Mouse (Mus musculus): ENCODE measurements around the gene Mybpc2. TPM values are rescaled to one million over a fixed set of nuclear protein-coding genes. Genes with fewer than 3 reads are reported as not detected.

Gene Mybpc2
- total RNA-seq, 2 experiments from 2014 or later, result 1.3 TPM; not detected in 1

DNA sequence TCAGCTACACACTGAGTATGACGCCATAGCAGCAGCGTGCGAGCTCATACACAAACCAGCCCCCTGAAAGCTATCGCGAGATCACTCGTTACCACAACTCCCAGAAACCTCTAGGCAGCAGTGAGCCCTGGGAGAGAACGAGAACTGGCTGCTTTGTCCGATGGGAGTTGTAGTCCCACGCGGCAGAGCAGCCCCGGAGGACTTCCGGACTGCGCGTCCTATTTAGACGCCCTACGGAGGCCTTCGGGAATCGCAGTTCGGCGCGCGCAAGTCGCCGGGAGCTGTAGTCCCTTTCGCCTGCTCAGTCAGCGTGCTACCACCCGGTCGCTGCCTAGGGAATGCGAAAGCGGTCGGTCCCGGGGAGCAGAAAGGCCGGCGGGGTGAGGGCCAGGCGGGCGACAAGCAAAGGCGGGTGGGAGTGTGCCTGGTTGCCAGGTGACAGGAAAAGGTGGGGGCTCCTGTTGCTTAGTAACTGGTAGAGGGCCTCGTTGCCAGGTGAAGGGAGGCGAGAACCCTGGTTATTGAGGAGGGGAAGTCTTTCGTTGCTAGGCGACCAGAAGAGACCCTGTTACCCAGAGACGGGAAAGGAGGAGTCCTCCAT lies 56.5 kb downstream of the Mybpc2 start, which contains the start of gene Josd2:
Gene Josd2 (plus strand): TSS at position 170 of the 601 bp plus-strand sequence.
- ATAC-seq (replicated peaks; ENCODE audit: low FRiP score, poor library complexity, severe bottlenecking), result peak; percentile 75

DNA sequence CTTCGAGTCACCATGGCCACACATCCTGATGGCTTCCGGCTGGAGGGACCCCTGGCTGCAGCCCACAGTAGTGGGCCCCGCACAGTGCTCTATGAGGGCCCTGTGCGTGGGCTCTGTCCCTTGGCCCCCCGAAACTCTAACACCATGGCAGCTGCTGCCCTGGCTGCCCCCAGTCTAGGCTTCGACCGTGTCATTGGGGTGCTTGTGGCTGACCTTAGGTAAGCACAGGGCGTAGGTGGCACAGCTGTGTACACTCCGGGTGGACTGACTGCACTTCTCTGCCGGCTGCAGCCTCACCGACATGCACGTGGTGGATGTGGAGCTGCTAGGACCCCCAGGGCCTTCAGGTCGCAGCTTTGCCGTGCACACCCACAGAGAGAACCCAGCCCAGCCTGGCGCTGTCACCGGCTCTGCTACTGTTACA lies 57.6 kb downstream of the Mybpc2 start:
- ATAC-seq (replicated peaks; ENCODE audit: low FRiP score, poor library complexity, severe bottlenecking), result no peak

DNA sequence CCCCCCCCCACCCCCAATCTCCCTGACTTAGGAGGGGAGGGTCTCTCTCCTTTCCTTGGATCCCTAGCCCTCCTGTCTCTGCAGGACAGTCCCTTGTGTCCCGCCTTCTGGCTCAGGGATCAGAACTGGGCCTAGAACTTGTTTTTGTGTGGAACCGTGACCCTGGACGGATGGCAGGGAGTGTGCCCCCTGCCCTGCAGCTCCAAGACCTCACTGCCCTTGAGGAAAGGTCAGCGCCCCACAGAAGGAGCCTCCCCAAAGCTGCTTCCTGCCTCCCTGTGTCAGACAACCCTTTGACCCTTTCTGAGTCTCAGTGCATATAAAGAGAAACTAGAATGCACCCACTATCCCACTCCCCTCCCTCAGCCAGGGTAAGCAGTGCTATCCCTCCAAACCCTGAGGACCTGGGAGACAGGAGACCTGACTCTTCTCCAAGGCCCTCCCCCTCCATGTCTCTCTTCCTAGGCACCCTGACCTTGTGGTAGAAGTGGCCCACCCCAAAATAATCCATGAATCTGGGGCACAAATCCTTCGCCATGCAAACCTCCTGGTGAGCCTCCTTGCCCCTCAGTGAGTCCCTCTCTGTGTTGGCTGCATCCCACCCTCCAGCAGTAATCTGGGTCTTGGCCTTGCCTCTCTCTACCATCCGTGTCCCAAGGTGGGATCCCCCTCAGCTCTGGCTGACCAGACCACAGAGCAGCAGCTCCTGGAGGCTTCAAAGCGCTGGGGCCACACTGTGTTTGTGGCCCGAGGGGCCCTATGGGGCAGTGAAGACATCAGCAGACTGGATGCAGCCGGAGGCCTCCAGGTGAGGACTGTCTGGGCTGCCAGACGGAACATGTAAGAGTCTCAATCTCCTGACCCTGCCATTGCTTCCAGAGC lies 58.2 kb downstream of the Mybpc2 start:
- ATAC-seq (replicated peaks; ENCODE audit: low FRiP score, poor library complexity, severe bottlenecking), result no peak

DNA sequence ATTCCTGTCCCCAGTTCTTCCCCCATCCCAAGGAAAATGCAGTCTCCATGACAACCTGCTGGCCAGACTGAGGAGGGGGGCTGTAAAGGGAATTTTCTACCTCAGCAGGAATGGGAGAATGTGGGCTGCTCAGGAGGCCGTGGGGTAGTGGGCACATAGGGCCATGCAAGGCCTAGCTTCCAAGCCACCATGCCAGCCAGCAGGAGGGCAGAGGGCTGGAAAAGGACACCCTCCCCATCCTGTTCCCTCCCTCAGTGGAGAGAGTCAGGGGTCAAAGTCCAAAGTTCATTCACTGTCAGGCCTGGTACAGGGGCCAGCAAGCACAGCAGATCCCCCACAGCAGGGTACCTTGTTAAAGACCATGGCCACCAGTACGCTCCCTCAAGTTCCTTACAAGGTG lies 59.3 kb downstream of the Mybpc2 start, which contains the start of gene Aspdh:
Gene Aspdh (plus strand): TSS at position 281 of the 400 bp plus-strand sequence.
- ATAC-seq (replicated peaks; ENCODE audit: low FRiP score, poor library complexity, severe bottlenecking), result no peak

DNA sequence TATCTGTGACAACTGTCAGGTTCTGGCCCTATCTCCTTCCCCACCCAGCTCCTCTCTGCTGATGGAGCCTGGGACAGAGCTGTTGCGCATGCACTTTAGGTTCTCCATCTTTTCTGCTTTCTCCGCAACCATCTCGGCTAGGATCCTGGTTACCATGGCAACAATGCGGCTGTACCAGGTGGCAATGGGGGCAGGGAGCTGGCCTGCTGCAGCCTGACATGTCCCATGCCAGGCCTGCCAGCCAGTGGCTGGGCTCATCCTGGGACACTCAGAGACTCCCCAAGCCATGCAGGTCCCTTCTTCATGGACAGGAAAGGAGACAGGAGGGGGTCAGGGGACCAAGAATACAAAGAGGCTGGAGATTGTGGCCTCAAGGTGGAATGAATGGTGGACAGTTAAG lies 59.9 kb downstream of the Mybpc2 start:
- ATAC-seq (replicated peaks; ENCODE audit: low FRiP score, poor library complexity, severe bottlenecking), result no peak

DNA sequence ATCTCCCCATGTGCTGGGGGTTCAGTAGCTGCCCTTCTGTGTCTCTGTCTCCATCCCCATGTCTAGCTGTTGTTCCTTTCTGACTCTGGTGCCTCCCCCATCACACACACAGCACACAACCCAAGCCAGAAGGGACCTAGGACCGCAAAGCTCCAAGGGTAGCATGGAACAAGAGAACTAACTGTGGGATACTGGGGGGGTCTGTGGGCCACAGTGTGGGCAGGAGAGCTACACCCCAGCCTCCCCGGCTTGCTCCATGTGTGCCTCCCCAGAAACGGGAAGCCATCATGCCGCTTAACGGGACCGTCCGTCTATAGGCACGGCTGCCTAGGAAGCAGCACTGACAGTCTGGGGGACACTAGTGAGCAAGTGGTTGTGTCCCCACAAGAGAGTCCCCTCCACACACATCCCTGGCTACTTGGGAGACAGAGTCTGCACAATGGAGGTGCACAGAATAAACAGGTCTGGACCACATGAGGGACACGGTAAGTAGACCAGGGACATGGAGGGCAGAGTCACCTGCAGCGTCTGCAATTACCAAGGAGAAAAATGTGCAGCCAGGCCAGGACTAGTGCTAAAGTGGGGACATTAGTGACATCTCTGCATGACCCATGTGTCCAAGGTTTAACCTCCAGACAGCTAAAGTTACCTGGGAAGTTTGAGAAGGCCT lies 60.8 kb downstream of the Mybpc2 start:
- ATAC-seq (replicated peaks; ENCODE audit: low FRiP score, poor library complexity, severe bottlenecking), result no peak

DNA sequence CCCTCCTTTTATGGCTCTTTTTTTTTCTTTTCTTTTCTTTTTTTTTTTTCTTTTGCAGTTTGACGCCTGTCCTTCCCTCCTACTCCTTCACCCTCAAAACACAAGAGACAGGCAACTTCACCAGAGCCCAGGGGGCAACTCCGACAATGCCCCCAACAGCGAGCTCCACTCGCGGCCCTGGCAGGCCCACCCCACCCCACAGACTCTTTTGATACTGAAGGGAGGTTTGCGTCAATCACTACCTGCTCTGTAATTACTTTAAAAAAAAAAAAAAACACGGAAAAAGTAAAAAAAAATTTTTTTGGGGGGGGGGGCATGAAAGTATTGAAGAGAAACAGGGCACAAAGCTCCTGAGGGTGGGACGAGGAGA lies 61.4 kb downstream of the Mybpc2 start:
- ATAC-seq (replicated peaks; ENCODE audit: low FRiP score, poor library complexity, severe bottlenecking), result no peak

DNA sequence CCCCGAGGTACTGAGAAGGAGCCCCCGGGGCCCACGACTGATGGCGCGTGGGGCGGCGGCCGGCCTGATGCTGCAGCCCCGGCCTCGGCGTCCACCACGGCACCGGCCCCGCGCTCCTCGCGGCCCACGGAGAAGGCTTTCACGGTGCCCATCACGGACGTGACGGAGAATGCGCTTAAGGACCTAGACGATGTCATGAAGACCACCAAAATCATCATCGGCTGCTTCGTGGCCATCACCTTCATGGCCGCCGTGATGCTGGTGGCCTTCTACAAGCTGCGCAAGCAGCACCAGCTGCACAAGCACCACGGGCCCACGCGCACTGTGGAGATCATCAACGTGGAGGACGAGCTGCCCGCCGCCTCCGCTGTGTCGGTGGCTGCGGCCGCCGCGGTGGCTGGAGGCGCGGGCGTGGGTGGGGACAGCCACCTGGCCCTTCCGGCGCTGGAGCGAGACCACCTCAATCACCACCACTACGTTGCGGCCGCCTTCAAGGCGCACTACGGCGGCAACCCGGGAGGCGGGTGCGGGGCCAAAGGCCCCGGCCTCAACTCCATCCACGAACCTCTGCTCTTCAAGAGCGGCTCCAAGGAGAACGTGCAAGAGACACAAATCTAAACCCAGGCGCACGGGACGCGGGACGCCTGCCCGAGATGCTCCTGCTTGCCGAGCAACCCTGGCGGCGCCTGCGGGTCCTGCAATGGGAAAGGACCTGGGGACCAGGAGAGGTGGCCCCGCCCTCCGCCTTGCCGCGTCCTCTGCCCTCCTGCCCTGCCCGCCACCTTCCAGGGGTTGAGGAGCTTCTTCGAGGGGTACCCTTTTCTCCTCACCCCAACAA lies 62.0 kb downstream of the Mybpc2 start:
- 0 out of 2 replicates have a peak, but pooled peaks have one; percentile 41 for ATAC-seq (replicated peaks; ENCODE audit: low FRiP score, poor library complexity, severe bottlenecking)

DNA sequence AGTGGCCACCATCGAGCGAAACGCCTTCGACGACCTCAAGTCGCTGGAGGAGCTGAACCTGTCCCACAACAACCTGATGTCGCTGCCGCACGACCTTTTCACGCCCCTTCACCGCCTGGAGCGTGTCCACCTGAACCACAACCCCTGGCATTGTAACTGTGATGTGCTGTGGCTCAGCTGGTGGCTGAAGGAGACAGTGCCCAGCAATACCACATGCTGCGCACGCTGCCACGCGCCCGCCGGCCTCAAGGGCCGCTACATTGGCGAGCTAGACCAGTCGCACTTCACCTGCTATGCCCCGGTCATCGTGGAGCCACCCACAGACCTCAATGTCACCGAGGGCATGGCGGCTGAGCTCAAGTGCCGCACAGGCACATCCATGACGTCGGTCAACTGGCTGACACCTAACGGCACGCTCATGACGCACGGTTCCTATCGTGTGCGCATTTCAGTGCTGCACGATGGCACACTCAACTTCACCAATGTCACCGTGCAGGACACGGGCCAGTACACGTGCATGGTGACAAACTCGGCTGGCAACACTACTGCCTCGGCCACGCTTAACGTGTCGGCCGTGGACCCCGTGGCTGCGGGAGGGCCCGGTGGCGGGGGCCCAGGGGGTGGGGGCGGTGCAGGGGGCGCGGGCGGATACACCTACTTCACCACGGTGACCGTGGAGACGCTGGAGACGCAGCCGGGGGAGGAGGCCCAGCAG lies 62.8 kb downstream of the Mybpc2 start:
- no peak for ATAC-seq (replicated peaks; ENCODE audit: low FRiP score, poor library complexity, severe bottlenecking)

DNA sequence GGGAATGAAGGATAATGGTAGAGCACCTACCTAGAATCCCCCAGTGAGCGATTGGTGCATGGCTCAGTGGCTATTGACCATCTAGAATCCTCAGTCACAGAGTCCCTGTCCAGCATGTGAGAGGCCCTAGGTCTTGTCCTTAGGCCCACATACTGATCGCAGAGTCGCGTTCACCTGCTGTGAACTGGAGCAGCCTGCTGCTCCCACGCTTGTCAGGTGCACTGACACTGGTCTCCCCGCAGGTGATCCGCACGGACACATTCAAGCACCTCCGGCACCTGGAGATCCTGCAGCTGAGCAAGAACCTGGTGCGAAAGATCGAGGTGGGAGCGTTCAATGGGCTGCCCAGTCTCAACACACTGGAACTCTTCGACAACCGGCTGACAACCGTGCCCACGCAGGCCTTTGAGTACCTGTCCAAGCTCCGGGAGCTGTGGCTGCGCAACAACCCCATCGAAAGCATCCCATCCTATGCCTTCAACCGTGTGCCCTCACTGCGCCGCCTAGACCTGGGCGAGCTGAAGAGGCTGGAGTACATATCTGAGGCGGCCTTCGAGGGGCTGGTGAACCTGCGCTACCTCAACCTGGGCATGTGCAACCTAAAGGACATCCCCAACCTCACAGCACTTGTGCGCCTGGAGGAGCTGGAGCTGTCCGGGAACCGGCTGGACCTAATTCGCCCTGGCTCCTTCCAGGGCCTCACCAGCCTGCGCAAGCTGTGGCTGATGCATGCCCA lies 63.5 kb downstream of the Mybpc2 start:
- ATAC-seq (replicated peaks; ENCODE audit: low FRiP score, poor library complexity, severe bottlenecking), result no peak

DNA sequence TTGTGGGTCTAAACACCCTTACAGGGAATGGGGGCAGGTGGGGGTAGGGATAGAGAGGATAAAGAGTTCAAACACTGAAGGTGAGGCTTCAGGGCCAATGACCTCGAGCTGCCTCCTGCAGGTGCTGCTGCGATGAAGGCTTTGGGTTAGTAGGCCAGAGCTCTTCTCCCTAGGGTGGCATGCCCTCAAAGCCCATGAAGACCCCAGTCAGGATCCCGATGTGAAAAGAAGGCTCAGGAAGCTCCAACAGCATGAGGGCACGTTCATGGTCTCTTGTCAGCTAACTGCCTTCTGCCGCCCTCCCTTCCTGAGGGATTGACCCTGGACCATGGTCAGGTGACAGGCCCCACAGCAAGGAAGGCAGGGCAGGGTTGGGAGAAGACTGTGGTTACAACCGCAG lies 64.4 kb downstream of the Mybpc2 start:
- no peak for ATAC-seq (replicated peaks; ENCODE audit: low FRiP score, poor library complexity, severe bottlenecking)

DNA sequence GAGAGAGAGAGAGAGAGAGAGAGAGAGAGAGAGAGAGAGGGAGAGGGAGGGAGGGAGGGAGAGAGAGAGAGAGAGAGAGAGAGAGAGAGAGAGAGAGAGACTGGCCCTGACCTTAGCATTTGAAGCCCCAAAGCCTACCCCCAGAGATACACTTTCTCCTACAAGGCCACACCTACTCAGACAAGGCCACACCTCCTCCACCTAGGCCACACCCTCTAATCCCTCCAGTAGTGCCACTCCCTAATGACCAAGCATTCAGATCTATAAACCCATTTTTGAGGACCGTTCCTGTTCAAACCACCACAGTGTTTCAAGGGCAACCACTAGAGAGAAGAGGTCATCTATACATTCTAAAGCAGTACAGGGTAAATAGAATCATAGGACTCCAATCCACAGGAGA lies 68.2 kb downstream of the Mybpc2 start:
- ATAC-seq (replicated peaks; ENCODE audit: low FRiP score, poor library complexity, severe bottlenecking), result peak; percentile 77

DNA sequence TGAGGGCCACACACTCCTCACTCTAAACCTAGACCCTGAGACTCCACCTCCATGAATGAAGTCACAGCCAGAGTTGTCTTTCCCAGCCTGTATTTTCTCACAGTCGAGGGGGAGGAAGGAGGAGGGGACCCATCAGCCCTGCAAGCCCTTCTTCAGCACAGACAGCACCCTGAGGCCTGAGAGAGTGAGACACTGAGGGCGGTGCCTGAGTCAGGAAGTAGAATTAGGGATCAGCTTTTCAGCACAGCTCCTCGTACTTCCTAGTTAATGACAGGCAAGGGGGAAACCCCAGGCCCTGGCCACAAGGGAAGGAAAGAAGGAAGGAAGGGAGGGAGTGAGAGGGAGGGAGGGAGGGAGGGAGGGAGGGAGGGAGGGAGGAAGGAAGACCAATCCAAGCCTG lies 71.2 kb downstream of the Mybpc2 start:
- no peak for ATAC-seq (replicated peaks; ENCODE audit: low FRiP score, poor library complexity, severe bottlenecking)

Other genes starting within 250 kb of the Mybpc2 start
- 2.5 TPM in 1 of 2 replicates, not detected in the other for gene Clec11a, start 217.8 kb downstream of the Mybpc2 start, total RNA-seq (2015; ENCODE audit: low replicate concordance)
- not detected in 2 replicates for gene Clec11a, start 217.8 kb downstream of the Mybpc2 start, total RNA-seq (2017; ENCODE audit: low replicate concordance)
- gene Shank1, start 214.4 kb downstream of the Mybpc2 start, total RNA-seq (2015; ENCODE audit: low replicate concordance), result not detected in 2 replicates
- gene Shank1, start 214.4 kb downstream of the Mybpc2 start, total RNA-seq (2017; ENCODE audit: low replicate concordance), result under 0.01 and 0.23 TPM in 2 replicates
- not detected in 2 replicates for gene Syt3, start 140.6 kb downstream of the Mybpc2 start, total RNA-seq (2015; ENCODE audit: low replicate concordance)
- gene Syt3, start 140.6 kb downstream of the Mybpc2 start, total RNA-seq (2017; ENCODE audit: low replicate concordance), result not detected in 2 replicates
- not detected in 2 replicates for gene 1700008O03Rik, start 138.8 kb downstream of the Mybpc2 start, total RNA-seq (2015; ENCODE audit: low replicate concordance)
- gene 1700008O03Rik, start 138.8 kb downstream of the Mybpc2 start, total RNA-seq (2017; ENCODE audit: low replicate concordance), result not detected in 2 replicates
- gene Lrrc4b, start 95.6 kb downstream of the Mybpc2 start, total RNA-seq (2015; ENCODE audit: low replicate concordance), result not detected in 2 replicates
- gene Lrrc4b, start 95.6 kb downstream of the Mybpc2 start, total RNA-seq (2017; ENCODE audit: low replicate concordance), result not detected in 2 replicates
- gene Aspdh, start 59.3 kb downstream of the Mybpc2 start, total RNA-seq (2015; ENCODE audit: low replicate concordance), result not detected in 2 replicates
- 1.4 TPM in 1 of 2 replicates, not detected in the other for gene Aspdh, start 59.3 kb downstream of the Mybpc2 start, total RNA-seq (2017; ENCODE audit: low replicate concordance)
- 130 and 183 TPM in 2 replicates for gene Josd2, start 56.7 kb downstream of the Mybpc2 start, total RNA-seq (2015; ENCODE audit: low replicate concordance)
- gene Josd2, start 56.7 kb downstream of the Mybpc2 start, total RNA-seq (2017; ENCODE audit: low replicate concordance), result 122 and 124 TPM in 2 replicates
- gene Emc10, start 28.1 kb downstream of the Mybpc2 start, total RNA-seq (2015; ENCODE audit: low replicate concordance), result 81.7 and 90.1 TPM in 2 replicates
- gene Emc10, start 28.1 kb downstream of the Mybpc2 start, total RNA-seq (2017; ENCODE audit: low replicate concordance), result 43.7 and 56.1 TPM in 2 replicates
- gene Fam71e1, start 28.1 kb downstream of the Mybpc2 start, total RNA-seq (2015; ENCODE audit: low replicate concordance), result not detected in 2 replicates
- gene Fam71e1, start 28.1 kb downstream of the Mybpc2 start, total RNA-seq (2017; ENCODE audit: low replicate concordance), result not detected in 2 replicates
- 24.3 and 27.0 TPM in 2 replicates for gene Spib, start 7.4 kb upstream of the Mybpc2 start, total RNA-seq (2015; ENCODE audit: low replicate concordance)
- 15.3 and 17.3 TPM in 2 replicates for gene Spib, start 7.4 kb upstream of the Mybpc2 start, total RNA-seq (2017; ENCODE audit: low replicate concordance)
- 62.9 and 75.7 TPM in 2 replicates for gene Pold1, start 24.2 kb upstream of the Mybpc2 start, total RNA-seq (2015; ENCODE audit: low replicate concordance)
- 39.6 and 53.8 TPM in 2 replicates for gene Pold1, start 24.2 kb upstream of the Mybpc2 start, total RNA-seq (2017; ENCODE audit: low replicate concordance)
- gene Nr1h2, start 29.3 kb upstream of the Mybpc2 start, total RNA-seq (2015; ENCODE audit: low replicate concordance), result 57.3 and 105 TPM in 2 replicates
- gene Nr1h2, start 29.3 kb upstream of the Mybpc2 start, total RNA-seq (2017; ENCODE audit: low replicate concordance), result 59.3 and 81.4 TPM in 2 replicates
- gene Napsa, start 47.7 kb upstream of the Mybpc2 start, total RNA-seq (2015; ENCODE audit: low replicate concordance), result 55.5 and 84.3 TPM in 2 replicates
- 12.2 and 12.7 TPM in 2 replicates for gene Napsa, start 47.7 kb upstream of the Mybpc2 start, total RNA-seq (2017; ENCODE audit: low replicate concordance)
- gene Kcnc3, start 66.0 kb upstream of the Mybpc2 start, total RNA-seq (2015; ENCODE audit: low replicate concordance), result not detected in 2 replicates
- not detected in 2 replicates for gene Kcnc3, start 66.0 kb upstream of the Mybpc2 start, total RNA-seq (2017; ENCODE audit: low replicate concordance)
- not detected in 2 replicates for gene Myh14, start 146.2 kb upstream of the Mybpc2 start, total RNA-seq (2015; ENCODE audit: low replicate concordance)
- gene Myh14, start 146.2 kb upstream of the Mybpc2 start, total RNA-seq (2017; ENCODE audit: low replicate concordance), result 0.08 TPM in 1 of 2 replicates, not detected in the other
- gene Izumo2, start 184.1 kb upstream of the Mybpc2 start, total RNA-seq (2015; ENCODE audit: low replicate concordance), result not detected in 2 replicates
- not detected in 2 replicates for gene Izumo2, start 184.1 kb upstream of the Mybpc2 start, total RNA-seq (2017; ENCODE audit: low replicate concordance)
- 36.0 and 58.7 TPM in 2 replicates for gene Vrk3, start 223.8 kb upstream of the Mybpc2 start, total RNA-seq (2015; ENCODE audit: low replicate concordance)
- 23.4 and 41.2 TPM in 2 replicates for gene Vrk3, start 223.8 kb upstream of the Mybpc2 start, total RNA-seq (2017; ENCODE audit: low replicate concordance)
- gene Zfp473, start 226.4 kb upstream of the Mybpc2 start, total RNA-seq (2015; ENCODE audit: low replicate concordance), result 1.1 and 4.6 TPM in 2 replicates
- gene Zfp473, start 226.4 kb upstream of the Mybpc2 start, total RNA-seq (2017; ENCODE audit: low replicate concordance), result 3.3 and 11.9 TPM in 2 replicates